Mouse (Mus musculus): ENCODE results near the gene Elf2.
"Not testable (repeated sequence)": the region's sequence is repeated elsewhere in the genome, so short reads cannot be mapped to it uniquely, and the experiment has no call there.

Gene Elf2

GRCm38 (mm10) chr3:51358660-51359557 is 18.4 kb upstream of the Elf2 start:
- DNase-seq, result peak; percentile 50 to 52

- DNase-seq, result peak; percentile 61 to 64
These were observed 17.7 kb upstream of the Elf2 start for GRCm38 (mm10) chr3:51358181-51358580.

GRCm38 (mm10) chr3:51357624-51358023 is 17.2 kb upstream of the Elf2 start:
- DNase-seq, result no peak

- no peak for DNase-seq
These were observed 16.6 kb upstream of the Elf2 start for GRCm38 (mm10) chr3:51357078-51357477.

GRCm38 (mm10) chr3:51354956-51355355 is 14.5 kb upstream of the Elf2 start:
- DNase-seq, result not testable (repeated sequence)

GRCm38 (mm10) chr3:51354034-51354427 is 13.6 kb upstream of the Elf2 start:
- DNase-seq, result no peak

GRCm38 (mm10) chr3:51353325-51354033 is 13.0 kb upstream of the Elf2 start:
- DNase-seq, result peak; percentile 57 to 70

GRCm38 (mm10) chr3:51350806-51351205 is 10.3 kb upstream of the Elf2 start:
- no peak for DNase-seq

- DNase-seq, result no peak
These were observed 8.3 kb upstream of the Elf2 start for GRCm38 (mm10) chr3:51348646-51349238.

GRCm38 (mm10) chr3:51345017-51345416 is 4.6 kb upstream of the Elf2 start:
- not testable (repeated sequence) for DNase-seq

- DNase-seq, result not testable (repeated sequence)
These were observed 3.7 kb upstream of the Elf2 start for GRCm38 (mm10) chr3:51344182-51344581.

- no peak for DNase-seq
These were observed 2.8 kb upstream of the Elf2 start for GRCm38 (mm10) chr3:51343260-51343659.

- no peak for DNase-seq
These were observed 1.7 kb upstream of the Elf2 start for GRCm38 (mm10) chr3:51342152-51342551.

- peak; percentile 87 to 93 for DNase-seq
These were observed 1.0 kb upstream of the Elf2 start for GRCm38 (mm10) chr3:51341268-51342081.

GRCm38 (mm10) chr3:51339734-51340551 is 520 bp downstream of the Elf2 start:
- peak; percentile 71 to 73 for DNase-seq

GRCm38 (mm10) chr3:51339378-51339733 is 1.1 kb downstream of the Elf2 start:
- DNase-seq, result no peak

- no peak for DNase-seq
These were observed 5.1 kb downstream of the Elf2 start for GRCm38 (mm10) chr3:51335378-51335777.

GRCm38 (mm10) chr3:51333950-51334349 is 6.5 kb downstream of the Elf2 start:
- no peak for DNase-seq

GRCm38 (mm10) chr3:51333234-51333889 is 7.1 kb downstream of the Elf2 start:
- DNase-seq, result no peak

- DNase-seq, result no peak
These were observed 10.4 kb downstream of the Elf2 start for GRCm38 (mm10) chr3:51330086-51330485.

- DNase-seq, result peak in 1 of 2 experiments; percentile 24
These were observed 11.9 kb downstream of the Elf2 start for GRCm38 (mm10) chr3:51328546-51328945.
